Mouse (Mus musculus) embryonic facial prominence, embryonic 12.5 days (tissue): Measurements from ENCODE around the gene St13. TPM values are rescaled to one million over a fixed set of nuclear protein-coding genes. Genes with fewer than 3 reads are reported as not detected.

Source experiments
- polyA plus RNA-seq: library from polyadenylated mRNA; unstranded; fragments of >200 nt; fragmentation: Nextera tagmentation; extraction: Ambion mirVana; gene quantifications from 2 replicates; pipeline ENCODE4 v1.2.1, GENCODE M21; 2016

Gene St13
- polyA plus RNA-seq, 1 experiment from 2014 or later = 207 TPM

Other genes starting within 250 kb of the St13 start
- gene Mrtfa, start 209.3 kb downstream of the St13 start, polyA plus RNA-seq = 23.6 and 30.4 TPM in 2 replicates
- 0.93 and 1.0 TPM in 2 replicates for gene Mchr1, start 164.6 kb downstream of the St13 start, polyA plus RNA-seq
- 112 TPM in 2 replicates for gene Slc25a17, start 39.3 kb downstream of the St13 start, polyA plus RNA-seq
- 13.1 and 13.3 TPM in 2 replicates for gene Xpnpep3, start 61 bp upstream of the St13 start, polyA plus RNA-seq
- 2.8 and 3.2 TPM in 2 replicates for gene Dnajb7, start 8.2 kb upstream of the St13 start, polyA plus RNA-seq
- 507 and 513 TPM in 2 replicates for gene Rbx1, start 66.2 kb upstream of the St13 start, polyA plus RNA-seq
- 21.0 and 22.5 TPM in 2 replicates for gene Ep300, start 185.3 kb upstream of the St13 start, polyA plus RNA-seq